Mouse (Mus musculus): ENCODE results near the gene Gm3646.

The Gm3646 gene

DNA sequence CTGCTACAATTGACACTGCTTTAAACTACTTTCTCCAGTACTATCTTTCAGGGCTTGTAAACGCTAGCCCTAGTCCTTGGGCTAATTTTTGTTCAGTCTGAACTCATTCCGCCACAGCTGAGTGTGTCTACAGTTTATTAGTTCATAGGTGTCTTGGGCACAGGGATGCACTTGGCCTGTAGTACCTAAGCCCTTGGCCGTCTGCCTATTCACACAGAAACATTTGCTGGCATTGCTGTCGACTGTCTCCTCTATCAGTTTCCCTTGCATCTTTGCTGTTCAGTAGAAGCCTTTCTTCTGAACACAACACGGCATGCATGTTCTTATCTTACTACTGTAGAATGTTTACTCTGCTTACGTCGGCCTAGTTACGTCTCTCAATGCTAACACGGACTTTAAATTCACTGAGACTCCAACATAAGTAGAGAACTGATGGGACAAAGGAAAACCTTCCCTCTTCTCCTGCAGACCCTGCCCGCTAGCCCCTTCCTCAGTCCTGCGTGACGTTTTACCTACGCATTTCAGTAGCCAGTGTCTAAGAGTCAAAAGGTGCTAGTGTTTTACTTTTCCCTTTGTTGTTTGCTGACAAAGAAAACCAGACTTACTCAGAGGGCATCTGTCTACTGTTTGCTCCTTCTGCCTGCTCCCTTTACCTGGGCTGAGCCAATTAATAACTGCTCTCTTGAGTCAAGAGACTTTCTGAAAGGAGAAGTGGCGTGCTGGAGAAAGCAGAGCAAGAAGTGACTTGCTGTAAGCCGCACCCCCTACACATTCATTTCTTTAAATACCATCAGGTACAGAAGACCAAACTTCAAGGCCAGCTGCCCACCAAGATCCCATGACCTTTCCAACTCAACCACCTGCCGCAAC lies 25.8 kb downstream of the Gm3646 start:
- no peak for DNase-seq

DNA sequence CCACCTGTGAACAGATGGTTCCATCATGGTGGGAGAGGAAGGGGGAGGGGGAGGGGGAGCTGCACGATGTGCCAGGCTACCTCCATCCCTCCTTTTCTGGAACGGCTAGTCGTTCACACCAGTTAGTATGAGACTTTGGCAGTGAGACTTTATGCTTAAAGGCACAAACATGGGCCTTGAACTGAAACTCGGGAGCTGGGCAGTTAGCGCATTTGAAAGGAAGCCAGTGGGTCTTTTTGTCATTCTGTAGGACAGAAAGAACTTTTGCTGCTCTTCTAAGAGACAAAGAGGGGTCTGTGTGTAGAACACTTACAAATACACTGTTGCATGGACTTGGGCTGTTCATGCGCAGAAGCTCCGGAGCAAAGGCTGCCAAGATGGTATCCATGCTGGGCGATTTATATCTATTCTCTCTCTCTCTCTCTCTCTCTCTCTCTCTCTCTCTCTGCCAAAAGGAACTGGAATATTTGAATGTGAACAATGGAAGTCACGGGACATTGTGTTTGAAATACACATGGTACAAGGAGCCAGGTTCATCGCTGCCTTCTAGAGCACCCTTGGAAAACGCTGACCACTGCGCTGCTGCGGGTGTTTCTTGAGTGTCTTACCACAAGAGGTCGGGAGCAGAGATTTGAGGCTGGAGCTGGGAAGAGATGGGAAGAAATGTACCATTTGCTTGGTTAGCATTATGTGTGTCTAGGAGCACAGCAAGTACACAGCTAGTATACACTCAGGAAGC lies 31.0 kb downstream of the Gm3646 start:
- DNase-seq, result no peak

DNA sequence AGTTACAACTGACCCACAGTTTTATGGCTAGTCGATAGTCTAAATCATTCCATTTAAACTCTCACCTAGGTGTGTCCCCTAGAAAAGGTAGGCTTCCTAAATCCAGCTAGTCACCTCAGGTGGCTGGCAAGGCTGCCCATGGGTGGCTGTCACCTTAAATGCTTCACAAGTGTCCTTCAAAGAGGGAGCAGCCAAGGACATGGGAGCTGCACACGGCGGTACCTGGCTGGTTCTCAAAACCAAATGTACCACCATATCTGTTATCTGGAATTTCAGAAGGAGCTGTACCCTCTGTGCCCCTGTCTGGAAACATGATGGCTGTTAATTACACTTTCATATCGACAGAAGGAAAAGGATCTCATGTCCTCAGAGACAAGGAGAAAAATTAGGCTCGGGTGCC lies 31.6 kb downstream of the Gm3646 start:
- no peak for DNase-seq

DNA sequence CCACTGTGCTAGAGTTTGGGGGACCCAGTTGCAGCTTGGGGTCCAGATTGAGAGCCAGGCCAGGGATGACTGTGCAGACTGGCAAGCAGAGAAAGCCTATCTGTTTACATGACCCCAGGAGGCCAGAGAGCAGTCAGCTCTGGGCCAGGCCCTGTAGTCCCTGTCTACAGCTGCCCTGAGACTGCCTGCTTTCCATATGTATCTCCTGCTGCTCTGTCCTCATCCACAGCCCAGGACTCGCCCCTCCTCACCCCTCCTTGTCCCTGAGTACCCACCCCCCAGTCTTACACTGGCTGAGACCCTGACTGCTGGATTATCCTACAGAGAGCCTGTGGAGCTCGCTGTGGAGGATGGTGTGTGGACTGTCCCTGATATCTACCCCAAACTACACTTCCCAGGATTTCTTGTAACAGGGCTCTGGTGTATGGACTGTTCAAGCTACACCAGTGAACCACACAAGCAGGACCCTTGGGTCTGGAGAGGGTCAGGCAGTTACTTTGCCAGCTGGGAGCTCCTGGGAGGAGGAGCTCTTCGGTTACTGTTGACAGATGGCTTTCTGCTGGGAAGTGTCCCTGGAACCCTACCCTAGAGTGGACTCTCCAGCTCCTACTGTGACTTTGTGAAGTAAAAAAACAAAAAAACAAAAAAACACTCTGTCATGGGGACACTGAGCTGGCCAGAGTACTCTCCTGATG lies 32.6 kb downstream of the Gm3646 start:
- DNase-seq, result no peak

DNA sequence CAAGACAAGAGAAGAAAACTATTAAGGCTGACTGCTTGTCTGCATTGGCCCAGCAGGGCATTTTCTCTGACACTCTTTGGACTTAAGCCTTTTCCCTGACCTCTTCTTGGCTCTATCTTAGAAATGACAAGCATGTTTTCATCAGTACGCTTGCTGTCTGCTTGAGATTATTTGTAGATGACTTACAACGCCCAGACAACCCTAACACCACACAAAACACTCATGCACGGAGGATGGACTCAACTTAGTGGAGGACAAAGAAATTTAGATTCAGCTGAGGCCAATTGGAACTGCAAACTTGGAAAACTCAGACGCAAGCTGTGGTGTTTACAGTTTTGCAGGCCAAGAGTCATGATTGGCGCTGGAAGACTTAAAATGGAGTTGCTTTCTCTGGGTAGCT lies 34.7 kb downstream of the Gm3646 start:
- DNase-seq, result no peak

DNA sequence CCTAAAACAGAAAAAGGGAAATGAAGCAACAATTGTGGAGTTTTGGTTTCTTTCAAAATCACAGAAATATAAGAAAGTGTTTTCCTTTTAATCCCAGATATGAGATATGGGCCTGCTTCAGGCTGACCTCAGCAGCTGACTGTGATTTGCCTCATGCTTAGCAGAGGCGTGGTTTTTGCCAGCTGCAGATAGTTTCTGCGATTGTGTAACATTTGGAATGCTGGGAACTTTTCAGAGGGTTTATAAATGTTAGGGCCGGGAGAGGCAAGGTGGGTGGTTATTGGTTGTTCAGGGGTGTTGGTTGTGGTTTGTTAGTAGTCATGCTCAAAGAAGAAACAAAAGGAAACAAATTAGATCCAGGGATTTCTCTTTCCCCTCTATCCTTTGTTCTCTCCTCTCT lies 37.1 kb downstream of the Gm3646 start:
- no peak for DNase-seq

DNA sequence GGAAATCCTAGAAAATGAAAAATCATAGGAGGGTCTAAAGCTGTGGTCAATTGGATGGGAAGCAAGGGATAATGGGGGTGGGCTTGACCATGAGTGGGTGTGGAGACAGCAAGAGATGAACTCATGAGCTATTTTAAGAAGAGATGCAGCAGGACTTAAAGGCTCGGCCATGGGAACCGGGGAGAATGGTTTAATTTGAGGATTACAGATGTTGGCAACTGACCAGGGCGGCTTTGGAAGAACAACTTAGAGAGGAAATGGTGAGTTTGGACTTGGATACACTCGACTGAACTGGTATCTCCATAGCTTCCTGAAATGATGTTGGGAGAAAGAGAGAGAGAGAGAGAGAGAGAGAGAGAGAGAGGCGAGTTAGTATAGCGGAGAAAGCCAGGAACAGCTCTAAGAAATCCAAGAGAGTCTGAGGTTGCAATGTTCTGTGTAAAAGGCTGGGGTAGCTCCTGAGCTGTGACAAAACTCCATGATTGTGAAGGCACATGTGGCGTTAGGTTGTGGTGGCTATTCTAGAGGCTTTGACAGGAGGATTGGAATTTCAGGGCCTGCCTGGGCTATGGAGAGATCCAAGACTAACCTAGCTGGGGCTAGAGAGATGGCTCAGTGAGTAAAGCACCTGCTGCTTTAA lies 39.2 kb downstream of the Gm3646 start:
- DNase-seq, result peak in 1 of 2 experiments; percentile 30

DNA sequence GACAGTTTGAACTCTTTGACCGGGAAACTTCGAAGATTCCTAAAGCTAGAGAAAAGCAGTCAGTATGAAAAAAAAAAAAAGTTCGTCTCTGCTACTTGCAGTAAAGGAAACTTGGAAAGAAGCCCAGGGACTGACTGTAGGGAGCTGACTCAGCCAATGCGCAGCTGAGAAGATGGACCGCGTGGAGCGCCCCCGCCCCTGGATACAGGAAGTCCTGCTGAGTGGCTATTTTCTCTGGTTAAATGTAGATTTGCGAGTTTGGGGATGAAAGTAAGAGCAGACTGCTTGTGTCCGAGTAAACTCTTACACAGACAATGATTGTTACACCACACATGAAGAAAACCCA lies 43.1 kb downstream of the Gm3646 start:
- DNase-seq, result peak; percentile 91 to 94

DNA sequence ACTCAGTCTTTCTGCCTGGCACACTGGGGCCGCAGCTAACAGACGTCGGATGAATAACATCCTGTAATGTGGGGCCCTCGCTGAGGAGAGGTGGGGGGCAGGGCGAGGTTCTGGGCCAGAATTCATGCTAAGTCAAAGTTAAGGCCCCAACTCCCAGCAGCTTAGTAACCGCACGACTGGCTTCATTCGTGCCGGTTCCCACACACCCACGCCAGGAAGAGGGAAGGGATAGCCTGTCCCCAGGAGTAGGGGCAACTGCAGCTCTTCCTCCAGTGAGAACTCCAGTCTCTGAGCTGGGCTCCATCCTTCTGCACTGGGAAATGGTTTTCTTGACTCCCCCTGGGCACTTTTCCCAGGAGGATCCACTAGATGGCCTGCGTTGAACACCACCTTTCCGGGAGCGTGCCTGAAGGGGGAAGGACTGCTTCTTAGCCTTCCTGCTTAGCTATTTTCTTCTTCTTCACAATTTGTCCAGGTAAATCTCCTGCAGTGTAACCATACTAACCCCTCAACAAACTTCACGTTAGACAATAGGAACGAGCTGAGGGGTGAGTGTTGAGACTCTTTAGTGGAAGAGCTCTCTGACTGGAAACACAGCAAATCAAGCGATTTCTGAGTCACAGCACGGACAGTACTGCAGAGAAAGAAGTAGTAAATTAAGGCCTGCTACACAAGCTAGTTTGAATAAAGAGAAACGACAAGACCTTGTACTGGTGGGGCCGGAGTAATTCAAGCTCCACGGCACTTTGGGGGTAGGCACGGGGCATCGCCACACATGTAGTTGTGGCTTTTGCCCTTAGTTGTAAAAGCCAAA lies 43.7 kb downstream of the Gm3646 start:
- peak; percentile 80 to 84 for DNase-seq

DNA sequence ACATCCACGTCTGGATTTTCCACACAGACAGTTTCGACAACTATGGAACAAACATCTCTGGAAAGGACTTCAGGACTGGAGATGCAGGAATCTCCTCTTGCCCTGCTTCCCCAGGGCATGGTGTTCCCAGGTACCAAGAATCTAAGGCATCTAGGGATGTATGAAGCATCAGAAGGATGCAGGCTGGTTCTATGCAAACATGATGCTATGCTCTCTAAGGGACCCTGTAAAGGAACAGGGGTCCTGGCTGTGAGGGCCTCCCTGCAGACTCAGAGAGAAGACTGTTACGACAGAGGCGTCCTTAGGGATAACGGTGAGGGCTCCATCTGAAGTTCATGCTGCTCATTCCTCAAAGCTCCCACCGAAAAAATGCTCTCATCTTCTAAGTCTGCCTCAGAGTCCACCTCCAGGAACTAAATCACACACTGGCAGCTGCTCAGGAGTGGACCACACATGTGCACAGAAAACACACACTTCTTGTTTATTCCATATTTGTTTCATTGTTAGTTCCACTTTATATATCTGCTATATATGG lies 44.9 kb downstream of the Gm3646 start:
- DNase-seq, result no peak

DNA sequence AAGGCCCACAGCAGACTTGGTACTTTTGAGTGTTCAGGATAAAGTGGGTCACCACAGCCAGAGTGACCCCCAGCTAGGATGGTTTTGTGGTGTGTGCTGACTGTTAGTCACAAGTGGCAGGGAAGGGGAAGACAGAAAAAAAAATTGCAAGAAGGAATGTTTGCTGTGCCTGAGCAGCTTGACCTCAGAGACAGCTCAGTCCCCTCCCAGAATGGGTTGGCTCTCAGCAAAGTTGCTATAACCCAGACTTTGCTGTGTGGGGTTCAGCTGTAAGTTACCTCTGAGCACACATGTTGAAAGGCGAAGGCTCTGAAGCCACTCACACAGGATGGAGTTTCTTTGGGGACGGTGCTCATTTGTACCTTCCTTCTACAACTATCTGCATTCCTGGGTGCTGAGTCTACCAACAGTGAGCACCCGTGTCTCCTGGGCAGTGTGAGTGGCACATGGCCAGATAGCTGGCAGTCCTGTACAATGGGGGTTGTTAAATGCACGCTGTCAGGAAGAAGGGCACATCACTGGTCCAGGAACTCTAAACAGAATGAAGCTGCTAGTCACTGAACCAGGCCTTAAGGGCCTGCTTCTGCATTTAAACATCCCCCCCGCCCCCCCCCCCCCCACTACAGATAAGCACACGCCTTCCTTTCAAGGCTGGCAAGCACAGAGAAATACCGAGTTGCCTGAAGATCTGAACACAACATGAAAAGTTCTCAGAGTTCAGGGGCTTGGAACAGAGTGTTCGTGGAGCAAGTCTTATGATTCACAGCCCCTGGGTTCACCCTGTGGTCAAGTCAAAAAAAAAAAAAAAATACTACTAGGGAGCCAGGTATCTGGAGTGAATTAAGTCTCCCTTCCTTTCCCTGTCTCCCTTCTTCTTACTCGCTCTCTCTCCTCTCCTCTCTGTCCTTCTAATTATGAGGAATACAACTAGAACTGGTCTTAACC lies 45.6 kb downstream of the Gm3646 start:
- peak; percentile 28 to 52 for DNase-seq

DNA sequence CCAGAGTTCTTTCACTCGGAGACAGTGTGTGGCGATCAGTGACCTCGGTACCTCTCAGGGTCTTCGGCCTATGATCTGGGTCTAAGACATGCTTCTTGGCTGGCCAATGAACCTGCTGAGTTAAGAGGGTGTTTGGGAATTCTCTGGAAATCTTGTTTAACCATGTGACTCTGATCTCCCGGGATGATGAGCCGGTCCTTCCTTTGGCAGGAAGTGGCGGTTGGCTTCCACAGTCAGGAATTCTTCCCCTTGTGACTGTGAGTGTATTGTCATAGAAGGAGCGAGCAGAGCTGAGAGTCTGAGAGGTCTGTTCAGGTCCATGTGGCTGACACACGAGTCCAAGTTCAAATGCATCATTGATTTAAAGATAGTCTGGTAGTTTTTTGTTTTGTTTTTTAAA lies 46.9 kb downstream of the Gm3646 start:
- DNase-seq, result peak; percentile 45 to 67

DNA sequence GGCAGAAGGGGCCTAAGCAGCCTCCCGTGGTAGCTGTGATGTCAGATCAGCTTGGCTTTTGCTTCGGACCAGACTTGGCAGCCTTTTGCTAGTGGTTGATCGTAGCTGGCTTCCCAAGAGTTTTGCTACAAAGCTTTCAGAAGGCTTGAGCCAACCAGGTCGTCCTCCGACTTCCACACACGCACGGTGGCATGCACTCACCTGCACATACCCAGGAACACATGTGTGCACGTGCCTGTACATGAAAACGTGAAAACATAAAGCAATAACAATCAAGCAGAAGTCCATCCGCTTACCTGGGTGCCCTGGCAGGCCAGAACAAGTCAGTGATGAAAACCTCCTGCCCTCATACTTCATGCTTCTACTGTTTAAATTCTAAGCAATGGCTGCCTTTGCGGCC lies 48.2 kb downstream of the Gm3646 start:
- no peak for DNase-seq

DNA sequence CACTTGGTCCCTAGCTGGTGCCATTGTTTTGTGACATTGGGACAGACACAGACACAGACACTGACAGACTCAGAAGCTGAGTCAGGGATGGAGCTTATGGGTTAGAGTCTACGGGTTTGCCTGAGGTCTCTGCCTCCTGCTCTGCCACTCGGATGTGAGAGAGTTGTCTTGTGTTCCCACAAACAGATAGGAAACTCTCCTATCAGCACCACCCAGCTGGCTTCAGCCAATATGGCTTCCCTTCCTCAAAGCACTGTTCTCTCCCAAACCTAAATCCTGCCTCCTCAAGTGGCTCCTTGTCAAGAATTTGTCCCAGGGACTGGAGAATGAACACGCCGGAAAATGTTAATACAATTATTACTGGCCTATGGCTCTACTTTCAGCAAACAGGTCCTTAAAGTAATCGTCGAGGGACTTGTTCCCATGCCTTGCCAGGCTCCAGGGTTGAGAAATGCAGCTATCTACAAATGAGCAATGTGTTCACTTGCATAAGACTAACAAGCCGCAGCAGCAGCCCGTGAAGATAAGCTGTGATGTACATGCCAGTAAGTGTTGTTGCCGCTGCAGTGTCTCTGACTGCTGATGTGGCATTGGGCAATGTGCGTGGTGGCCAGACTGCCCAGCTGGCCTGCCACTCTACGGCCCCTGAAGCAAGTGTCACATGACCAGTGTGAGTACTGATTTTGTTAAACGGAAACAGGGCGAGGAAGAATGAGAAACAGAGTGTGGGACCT lies 50.7 kb downstream of the Gm3646 start:
- no peak for DNase-seq

All from kidney, postnatal 25 days (tissue).